Comparison of ENCODE assay signal across 25 mouse cellular contexts in the genomic region with DNA sequence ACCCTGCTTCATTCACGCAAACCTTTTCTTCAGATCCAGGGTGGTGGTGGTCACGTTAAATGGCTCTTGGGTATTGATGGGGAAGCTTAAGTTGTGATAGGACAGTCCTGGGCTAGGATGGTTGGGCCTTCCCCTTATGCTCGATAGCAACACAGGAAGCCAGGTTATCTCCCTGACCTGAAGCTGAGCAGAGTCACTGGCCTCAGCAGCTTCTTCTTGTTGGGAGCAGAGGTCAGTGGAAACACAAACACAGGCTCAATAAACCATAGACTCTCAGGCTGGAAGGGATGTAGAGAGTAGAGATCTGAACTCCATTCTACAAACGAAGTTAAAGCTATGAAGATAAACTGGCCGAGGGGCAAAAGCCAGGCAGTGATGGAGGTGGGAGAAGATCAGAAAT. TPM values are rescaled to one million over a fixed set of nuclear protein-coding genes. Genes with fewer than 3 reads are reported as not detected.
DNase-seq lines count a peak whose midpoint lies in the region; ATAC-seq and TF ChIP-seq lines count a peak whose summit lies in the region.
"Had no signal": no experiment of that assay in that cellular context is flagged by ENCODE, and none has a peak within 500 bp of the region (broad histone marks: within the 10 kb centered on the region; RNA-seq: fewer than 3 reads in every experiment).

No protein-coding gene starts in this region.

- no peak for DNase-seq in layer of hippocampus, adult 2 months (ENCODE audit: low spot score in 2 of 2)
- DNase-seq in layer of hippocampus, adult 9-10 months (ENCODE audit: low spot score) = no peak
- DNase-seq in kidney, postnatal 36 days = peak; percentile 29 to 52
- no peak for DNase-seq in gastrocnemius, adult 2 months
- no peak for DNase-seq in adrenal gland, postnatal 4 days (ENCODE audit: low spot score in 2 of 2)
- DNase-seq: adrenal gland, postnatal 14 days; cerebellum, adult 8-10 months; cerebellum, postnatal 36 days; gastrocnemius, postnatal 14 days; heart, postnatal 14 days; lung, adult 2 months; lung, postnatal 14 days had no signal

- H3K4me3 ChIP-seq in intestine, embryonic 16.5 days (ENCODE audit: low read length) = no peak overlapping the region
- H3K4me3 ChIP-seq in intestine, embryonic 15.5 days (replicated peaks) = no peak overlapping the region
- no peak overlapping the region for H3K4me3 ChIP-seq in layer of hippocampus, adult 2 months
- no peak overlapping the region for H3K4me3 ChIP-seq in liver, embryonic 15.5 days (replicated peaks)
- H3K4me3 ChIP-seq in gastrocnemius, adult 2 months = no peak overlapping the region
- H3K4me3 ChIP-seq: embryonic facial prominence, embryonic 15.5 days; heart, embryonic 13.5 days; midbrain, embryonic 13.5 days had no signal

- H3K4me1 ChIP-seq in intestine, embryonic 16.5 days (ENCODE audit: control insufficient read depth, insufficient read depth, low read length) = 0 out of 2 replicates have a peak, but pooled peaks cover 5% of the 10 kb centered on the region
- H3K4me1 ChIP-seq in intestine, embryonic 15.5 days (replicated peaks) = 0 out of 2 replicates have a peak, but pooled peaks cover 3% of the 10 kb centered on the region
- H3K4me1 ChIP-seq in liver, embryonic 15.5 days (replicated peaks) = peaks cover 2% of the 10 kb centered on the region; the same call in 1 of the 2 replicates

- H3K4me2 ChIP-seq in intestine, embryonic 16.5 days (ENCODE audit: low read depth, low read length) = no peak overlapping the region
- no peak overlapping the region for H3K4me2 ChIP-seq in intestine, embryonic 15.5 days (replicated peaks)
- H3K4me2 ChIP-seq in liver, embryonic 15.5 days = no peak overlapping the region
- H3K4me2 ChIP-seq: embryonic facial prominence, embryonic 15.5 days; heart, embryonic 13.5 days; midbrain, embryonic 13.5 days had no signal

- H3K9me3 ChIP-seq in intestine, embryonic 16.5 days (ENCODE audit: control insufficient read depth, low read length) = no peaks in the 10 kb centered on the region
- no peaks in the 10 kb centered on the region for H3K9me3 ChIP-seq in intestine, embryonic 15.5 days
- H3K9me3 ChIP-seq in liver, embryonic 15.5 days (replicated peaks) = no peaks in the 10 kb centered on the region
- H3K9me3 ChIP-seq: embryonic facial prominence, embryonic 15.5 days; heart, embryonic 13.5 days; midbrain, embryonic 13.5 days had no signal

- 41% methylated on average over 5 of the region's 5 CpGs for WGBS in intestine, embryonic 16.5 days
- 40% methylated on average over 5 of the region's 5 CpGs for WGBS in intestine, embryonic 15.5 days
- 35% methylated on average over 5 of the region's 5 CpGs for WGBS in liver, embryonic 15.5 days (ENCODE audit: insufficient replicate concordance)

- no peaks in the 10 kb centered on the region for H3K36me3 ChIP-seq in intestine, embryonic 16.5 days (ENCODE audit: control insufficient read depth, insufficient read depth, low read length)
- H3K36me3 ChIP-seq in intestine, embryonic 15.5 days = no peaks in the 10 kb centered on the region
- no peaks in the 10 kb centered on the region for H3K36me3 ChIP-seq in liver, embryonic 15.5 days (replicated peaks)
- H3K36me3 ChIP-seq: embryonic facial prominence, embryonic 15.5 days; heart, embryonic 13.5 days; midbrain, embryonic 13.5 days had no signal

- 0 out of 2 replicates have a peak, but pooled peaks have one; percentile 33 for ATAC-seq in intestine, embryonic 16.5 days
- ATAC-seq in intestine, embryonic 15.5 days = no peak
- peak; percentile 44; the same call in 1 of the 2 replicates for ATAC-seq in liver, embryonic 15.5 days (ENCODE audit: insufficient read depth)
- ATAC-seq: forebrain, embryonic 14.5 days; midbrain, embryonic 13.5 days had no signal

- intact Hi-C loops in gastrocnemius, adult 2 months (cut with DNase I) = no loop called here

- TF ChIP-seq CTCF in layer of hippocampus, adult 2 months (conservative IDR thresholded peaks at IDR 0.05) = no peak
- no peak for TF ChIP-seq CTCF in gastrocnemius, adult 2 months (IDR thresholded peaks at IDR 0.05)

- no peaks in the 10 kb centered on the region for H3K27me3 ChIP-seq in intestine, embryonic 16.5 days (replicated peaks; ENCODE audit: control insufficient read depth, insufficient read depth, low read length)
- no peaks in the 10 kb centered on the region for H3K27me3 ChIP-seq in intestine, embryonic 15.5 days (replicated peaks)
- H3K27me3 ChIP-seq in liver, embryonic 15.5 days = no peaks in the 10 kb centered on the region
- H3K27me3 ChIP-seq: embryonic facial prominence, embryonic 15.5 days; heart, embryonic 13.5 days; midbrain, embryonic 13.5 days had no signal

- no peak overlapping the region for H3K9ac ChIP-seq in intestine, embryonic 16.5 days (ENCODE audit: low read depth, low read length)
- H3K9ac ChIP-seq in intestine, embryonic 15.5 days = no peak overlapping the region
- H3K9ac ChIP-seq in liver, embryonic 15.5 days = no peak overlapping the region
- H3K9ac ChIP-seq: embryonic facial prominence, embryonic 15.5 days; heart, embryonic 13.5 days; midbrain, embryonic 13.5 days had no signal

- H3K27ac ChIP-seq in intestine, embryonic 16.5 days (ENCODE audit: low read length) = no peak overlapping the region
- H3K27ac ChIP-seq in intestine, embryonic 15.5 days = no peak overlapping the region
- peak overlapping the region; percentile 32; the same call in 1 of the 2 replicates for H3K27ac ChIP-seq in layer of hippocampus, adult 2 months
- H3K27ac ChIP-seq in liver, embryonic 15.5 days (replicated peaks) = no peak overlapping the region
- H3K27ac ChIP-seq in gastrocnemius, adult 2 months = no peak overlapping the region
- H3K27ac ChIP-seq: embryonic facial prominence, embryonic 15.5 days; heart, embryonic 13.5 days; midbrain, embryonic 13.5 days; stomach, postnatal 0 days had no signal

RNA-seq across cellular contexts. Expression of a gene that starts 9.5 kb away (rescaled TPM):
- polyA plus RNA-seq in intestine, embryonic 16.5 days (2015; fragmentation: Nextera tagmentation; extraction: Ambion mirVana) = 1.8 and 2.1 TPM in 2 replicates
- 1.3 and 2.3 TPM in 2 replicates for polyA plus RNA-seq in intestine, embryonic 15.5 days (2015; fragmentation: Nextera tagmentation; extraction: Ambion mirVana)
- under 1 TPM; 0.38 to 0.44 TPM for total RNA-seq in layer of hippocampus, adult 2 months (2021)
- 0.17 and 0.23 TPM in 2 replicates for polyA plus RNA-seq in liver, embryonic 15.5 days (2015; fragmentation: Nextera tagmentation; extraction: Ambion mirVana)
- total RNA-seq in gastrocnemius, adult 2 months (2021) = 1 to 10 TPM in 1 of 2 experiments, under 1 TPM in 1; 0.36 to 2.0 TPM
- 1 to 10 TPM in 1 of 2 experiments, under 1 TPM in 1; 0.68 to 1.3 TPM for total RNA-seq in adrenal gland, postnatal 4 days (2021)
- total RNA-seq: megakaryocyte, adult 5-6 weeks had no signal
- polyA plus RNA-seq: hindbrain, embryonic 11.5 days; limb, embryonic 11.5 days; neural tube, embryonic 11.5 days had no signal

RNA-seq across cellular contexts. Expression of a gene that starts 27.5 kb away (rescaled TPM):
- 0.27 and 0.43 TPM in 2 replicates for polyA plus RNA-seq in intestine, embryonic 16.5 days (2015; fragmentation: Nextera tagmentation; extraction: Ambion mirVana)
- 0.54 and 0.71 TPM in 2 replicates for polyA plus RNA-seq in intestine, embryonic 15.5 days (2015; fragmentation: Nextera tagmentation; extraction: Ambion mirVana)
- 1 to 10 TPM; 4.0 to 6.2 TPM for total RNA-seq in layer of hippocampus, adult 2 months (2021)
- polyA plus RNA-seq in liver, embryonic 15.5 days (2015; fragmentation: Nextera tagmentation; extraction: Ambion mirVana) = 0.06 and 0.07 TPM in 2 replicates
- under 1 TPM in 1 of 2 experiments, not detected in 1; 0.06 TPM for total RNA-seq in gastrocnemius, adult 2 months (2021)
- total RNA-seq in adrenal gland, postnatal 4 days (2021) = under 1 TPM; 0.45 to 0.62 TPM
- polyA plus RNA-seq: small intestine, adult 2 months had no signal

Comparison
In these comparisons a context has a peak if more than half of its experiments do, and no peak if none do; other contexts are left out.
1. DNase-seq: peak in kidney, postnatal 36 days (2 of 2); none in layer of hippocampus, adult 2 months (0 of 2), layer of hippocampus, adult 9-10 months (single experiment), gastrocnemius, adult 2 months (single experiment) and adrenal gland, postnatal 4 days (0 of 2).